Mouse (Mus musculus) limb, embryonic 12.5 days (tissue): ENCODE results near the gene Slc17a7. TPM values are rescaled to one million over a fixed set of nuclear protein-coding genes. Genes with fewer than 3 reads are reported as not detected.
"Not testable (repeated sequence)": the region's sequence is repeated elsewhere in the genome, so short reads cannot be mapped to it uniquely, and the experiment has no call there.

ENCODE experiments used
- ATAC-seq: fragments of 200-750 bp; cut with Nextera tagmentation; 2 replicates; pipeline ENCODE4 v1.8.0; 2017; ENCODE audit warnings: low read depth, moderate TSS enrichment; ENCODE audit not compliant: insufficient number of reproducible peaks, insufficient read depth, low FRiP score, low TSS enrichment
- H3K27ac ChIP-seq: fragments of 300-500 bp; sonication (generic); 2 replicates; pipeline ENCODE4 v1.5.1; 2016; ENCODE audit warnings: mild to moderate bottlenecking, moderate library complexity
- H3K27me3 ChIP-seq: fragments of 300-500 bp; sonication (generic); 2 replicates; pipeline ENCODE4 v1.6.1; 2016; ENCODE audit warnings: mild to moderate bottlenecking, moderate library complexity
- H3K36me3 ChIP-seq: fragments of 300-500 bp; sonication (generic); 2 replicates; pipeline ENCODE4 v1.6.1; 2016; ENCODE audit warnings: mild to moderate bottlenecking, moderate library complexity
- H3K4me1 ChIP-seq: fragments of 300-500 bp; sonication (generic); replicated peaks from 2 replicates; pipeline ENCODE4 v1.6.1; 2016
- H3K4me2 ChIP-seq: fragments of 300-500 bp; sonication (generic); 2 replicates; pipeline ENCODE4 v1.6.1; 2016; ENCODE audit warnings: mild to moderate bottlenecking, moderate library complexity
- H3K4me3 ChIP-seq: fragments of 300-500 bp; sonication (generic); replicated peaks from 2 replicates; pipeline ENCODE4 v1.5.1; 2016; ENCODE audit warnings: mild to moderate bottlenecking
- H3K9ac ChIP-seq: fragments of 300-500 bp; sonication (generic); replicated peaks from 2 replicates; pipeline ENCODE4 v1.6.1; 2016; ENCODE audit warnings: mild to moderate bottlenecking, moderate library complexity
- H3K9me3 ChIP-seq: fragments of 300-500 bp; sonication (generic); 2 replicates; pipeline ENCODE4 v1.6.1; 2016; ENCODE audit warnings: mild to moderate bottlenecking, moderate library complexity
- WGBS: fragments of 180-500 bp; shearing (Covaris S2); methylation state at CpG from one replicate; pipeline ENCODE4 v1.1.7; 2016; 5-methylcytosine and 5-hydroxymethylcytosine counted together
- polyA plus RNA-seq: library from polyadenylated mRNA; unstranded; fragments of >200 nt; fragmentation: Nextera tagmentation; extraction: Ambion mirVana; gene quantifications from 2 replicates; pipeline ENCODE4 v1.2.1, GENCODE M21; 2016

Slc17a7 gene
- polyA plus RNA-seq, 1 experiment from 2014 or later, result 0.25 TPM

GRCm38 (mm10) chr7:45167761-45168445 is 4.2 kb downstream of the Slc17a7 start:
- H3K27ac ChIP-seq, result no peak overlapping the region
- no peaks in the 10 kb centered on the region for H3K36me3 ChIP-seq
- no peak overlapping the region for H3K4me2 ChIP-seq
- peaks cover 100% of the 10 kb centered on the region for H3K27me3 ChIP-seq
- ATAC-seq, result no peak
- H3K9me3 ChIP-seq, result peaks cover 34% of the 10 kb centered on the region
- no peak overlapping the region for H3K4me3 ChIP-seq
- WGBS, result 4% methylated on average over 19 of the region's 19 CpGs
- H3K4me1 ChIP-seq, result peaks cover 5% of the 10 kb centered on the region; the same call in 1 of the 2 replicates
- no peak overlapping the region for H3K9ac ChIP-seq

DNA sequence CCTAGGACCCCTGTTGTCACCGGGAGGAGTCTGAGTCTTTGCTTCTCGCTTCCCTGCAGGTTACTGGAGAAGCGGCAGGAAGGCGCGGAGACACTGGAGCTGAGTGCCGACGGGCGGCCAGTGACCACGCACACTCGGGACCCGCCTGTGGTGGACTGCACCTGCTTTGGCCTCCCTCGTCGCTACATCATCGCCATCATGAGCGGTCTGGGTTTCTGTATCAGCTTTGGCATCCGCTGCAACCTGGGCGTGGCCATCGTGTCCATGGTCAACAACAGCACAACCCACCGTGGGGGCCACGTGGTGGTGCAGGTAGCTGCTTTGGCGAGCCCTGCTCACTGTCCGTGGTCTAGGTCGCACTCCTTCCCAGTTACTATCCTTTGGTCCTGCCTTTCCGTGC is 4.9 kb downstream of the Slc17a7 start:
- peaks cover 98% of the 10 kb centered on the region for H3K27me3 ChIP-seq
- no peak overlapping the region for H3K27ac ChIP-seq
- no peak overlapping the region for H3K4me2 ChIP-seq
- H3K9ac ChIP-seq, result no peak overlapping the region
- no peaks in the 10 kb centered on the region for H3K36me3 ChIP-seq
- 0 out of 2 replicates have a peak overlapping the region, but pooled peaks have one; percentile 9 for H3K4me3 ChIP-seq
- WGBS, result 7% methylated on average over 24 of the region's 24 CpGs
- no peak for ATAC-seq
- peaks cover 36% of the 10 kb centered on the region for H3K9me3 ChIP-seq
- peaks cover 5% of the 10 kb centered on the region; the same call in 1 of the 2 replicates for H3K4me1 ChIP-seq

DNA sequence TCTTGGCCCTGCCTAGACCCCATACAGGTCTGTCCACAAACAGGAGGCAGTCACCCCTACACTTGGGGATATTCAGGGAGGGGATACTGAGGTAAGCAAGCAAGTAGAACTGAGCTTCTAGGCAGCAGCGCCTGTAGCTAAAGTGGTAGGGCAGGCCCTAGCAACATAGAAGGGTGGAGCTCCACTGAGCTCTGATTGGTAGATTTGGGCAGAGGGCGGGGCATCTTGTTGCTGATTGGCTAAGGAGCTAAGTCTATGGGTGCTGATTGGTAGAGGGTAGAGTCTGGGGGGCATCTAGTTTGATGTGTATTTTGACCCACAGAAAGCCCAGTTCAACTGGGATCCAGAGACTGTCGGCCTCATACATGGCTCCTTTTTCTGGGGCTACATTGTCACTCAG is 5.7 kb downstream of the Slc17a7 start:
- Histone ChIP-seq H3K4me1 (peaks cover under 1% of the 10 kb centered on the region; the same call in 1 of the 2 replicates), H3K36me3 (no peaks in the 10 kb centered on the region), H3K27me3 (peaks cover 97% of the 10 kb centered on the region), H3K4me3 (no peak overlapping the region), H3K9me3 (peaks cover 36% of the 10 kb centered on the region), H3K4me2 (no peak overlapping the region), H3K27ac (no peak overlapping the region), H3K9ac (no peak overlapping the region)
- 93% methylated on average over 3 of the region's 3 CpGs for WGBS
- no peak for ATAC-seq

GRCm38 (mm10) chr7:45172974-45173373 is 9.2 kb downstream of the Slc17a7 start:
- ATAC-seq, result no peak
- 55% methylated on average over 7 of the region's 7 CpGs for WGBS
- H3K36me3 ChIP-seq, result no peaks in the 10 kb centered on the region

DNA sequence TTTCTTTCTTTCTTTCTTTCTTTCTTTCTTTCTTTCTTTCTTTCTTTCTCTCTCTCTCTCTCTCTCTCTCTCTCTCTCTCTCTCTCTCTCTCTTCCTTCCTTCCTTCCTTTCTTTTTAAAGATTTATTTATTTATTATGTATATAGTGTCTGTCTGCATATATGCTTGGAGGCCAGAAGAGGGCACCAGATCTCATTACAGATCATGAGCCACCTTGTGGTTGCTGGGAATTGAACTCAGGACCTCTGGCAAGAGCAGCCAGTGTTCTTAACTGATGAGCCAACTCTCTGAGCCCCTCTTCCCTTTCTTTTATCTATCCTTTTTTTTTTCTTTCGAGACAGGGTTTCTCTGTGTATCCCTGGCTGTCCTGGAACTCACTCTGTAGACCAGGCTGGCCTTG is 10.0 kb downstream of the Slc17a7 start:
- Histone ChIP-seq H3K4me1 (peaks cover 16% of the 10 kb centered on the region), H3K9me3 (peaks cover 31% of the 10 kb centered on the region), H3K27me3 (peaks cover 97% of the 10 kb centered on the region)
- H3K27ac ChIP-seq, H3K9ac ChIP-seq, H3K36me3 ChIP-seq, H3K4me2 ChIP-seq, ATAC-seq, H3K4me3 ChIP-seq: not testable (repeated sequence)
- 64% methylated on average over 1 of the region's 1 CpGs for WGBS

More at GRCm38 (mm10) chr7:45172974-45173373, 9.2 kb downstream of the Slc17a7 start:
- H3K9ac ChIP-seq, result no peak overlapping the region
- peaks cover 33% of the 10 kb centered on the region for H3K9me3 ChIP-seq
- H3K27ac ChIP-seq, result no peak overlapping the region
- H3K27me3 ChIP-seq, result peaks cover 97% of the 10 kb centered on the region
- no peak overlapping the region for H3K4me2 ChIP-seq
- no peak overlapping the region for H3K4me3 ChIP-seq
- H3K4me1 ChIP-seq, result peaks cover 16% of the 10 kb centered on the region

DNA sequence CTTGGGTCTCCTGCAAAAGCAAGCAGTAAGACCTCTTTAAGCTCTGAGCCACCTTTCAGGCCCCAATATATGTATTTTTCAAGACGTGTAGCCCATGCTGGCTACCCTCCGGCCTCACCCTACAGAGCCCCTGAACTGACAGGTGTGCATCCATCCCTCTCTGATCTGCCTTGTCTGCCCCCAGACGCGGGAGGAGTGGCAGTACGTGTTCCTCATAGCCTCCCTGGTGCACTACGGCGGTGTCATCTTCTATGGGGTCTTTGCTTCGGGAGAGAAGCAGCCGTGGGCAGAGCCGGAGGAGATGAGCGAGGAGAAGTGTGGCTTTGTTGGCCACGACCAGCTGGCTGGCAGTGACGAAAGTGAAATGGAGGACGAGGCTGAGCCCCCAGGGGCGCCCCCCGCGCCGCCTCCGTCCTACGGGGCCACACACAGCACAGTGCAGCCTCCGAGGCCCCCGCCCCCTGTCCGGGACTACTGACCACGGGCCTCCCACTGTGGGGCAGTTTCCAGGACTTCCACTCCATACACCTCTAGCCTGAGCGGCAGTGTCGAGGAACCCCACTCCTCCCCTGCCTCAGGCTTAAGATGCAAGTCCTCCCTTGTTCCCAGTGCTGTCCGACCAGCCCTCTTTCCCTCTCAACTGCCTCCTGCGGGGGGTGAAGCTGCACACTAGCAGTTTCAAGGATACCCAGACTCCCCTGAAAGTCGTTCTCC is 11.0 kb downstream of the Slc17a7 start:
- peak overlapping the region; percentile 30 for H3K4me2 ChIP-seq
- H3K4me1 ChIP-seq, result peaks cover 16% of the 10 kb centered on the region
- WGBS, result 4% methylated on average over 28 of the region's 29 CpGs
- peaks cover 97% of the 10 kb centered on the region for H3K27me3 ChIP-seq
- ATAC-seq, result no peak
- no peak overlapping the region for H3K27ac ChIP-seq
- peaks cover 21% of the 10 kb centered on the region for H3K9me3 ChIP-seq
- H3K9ac ChIP-seq, result no peak overlapping the region
- no peaks in the 10 kb centered on the region for H3K36me3 ChIP-seq
- H3K4me3 ChIP-seq, result peak overlapping the region; percentile 17

GRCm38 (mm10) chr7:45175398-45175797 is 11.6 kb downstream of the Slc17a7 start:
- Histone ChIP-seq H3K4me3 (peak overlapping the region; percentile 29; the same call in 1 of the 2 replicates), H3K4me1 (peaks cover 16% of the 10 kb centered on the region), H3K27me3 (peaks cover 97% of the 10 kb centered on the region), H3K4me2 (no peak overlapping the region), H3K27ac (no peak overlapping the region), H3K9ac (0 out of 2 replicates have a peak overlapping the region, but pooled peaks have one; percentile 37), H3K9me3 (peaks cover 14% of the 10 kb centered on the region), H3K36me3 (no peaks in the 10 kb centered on the region)
- ATAC-seq, result no peak
- WGBS, result 4% methylated on average over 13 of the region's 13 CpGs

- H3K4me2 ChIP-seq, result peak overlapping the region; percentile 47
- H3K4me3 ChIP-seq, result peak overlapping the region; percentile 29
- H3K27ac ChIP-seq, result no peak overlapping the region
- no peak for ATAC-seq
- peak overlapping the region; percentile 37; the same call in 1 of the 2 replicates for H3K9ac ChIP-seq
- no peaks in the 10 kb centered on the region for H3K36me3 ChIP-seq
- peaks cover 9% of the 10 kb centered on the region for H3K9me3 ChIP-seq
- 1% methylated on average over 23 of the region's 23 CpGs for WGBS
- peaks cover 16% of the 10 kb centered on the region for H3K4me1 ChIP-seq
- peaks cover 97% of the 10 kb centered on the region for H3K27me3 ChIP-seq
These were observed 12.2 kb downstream of the Slc17a7 start for GRCm38 (mm10) chr7:45175929-45176328.

- Histone ChIP-seq H3K9ac (peak overlapping the region; percentile 37; the same call in 1 of the 2 replicates), H3K4me3 (peak overlapping the region; percentile 29), H3K4me2 (peak overlapping the region; percentile 47), H3K27ac (no peak overlapping the region), H3K4me1 (peaks cover 19% of the 10 kb centered on the region), H3K27me3 (peaks cover 97% of the 10 kb centered on the region), H3K9me3 (peaks cover 6% of the 10 kb centered on the region), H3K36me3 (no peaks in the 10 kb centered on the region)
- no peak for ATAC-seq
- 3% methylated on average over 30 of the region's 31 CpGs for WGBS
These were observed 12.6 kb downstream of the Slc17a7 start for GRCm38 (mm10) chr7:45176356-45176755.

DNA sequence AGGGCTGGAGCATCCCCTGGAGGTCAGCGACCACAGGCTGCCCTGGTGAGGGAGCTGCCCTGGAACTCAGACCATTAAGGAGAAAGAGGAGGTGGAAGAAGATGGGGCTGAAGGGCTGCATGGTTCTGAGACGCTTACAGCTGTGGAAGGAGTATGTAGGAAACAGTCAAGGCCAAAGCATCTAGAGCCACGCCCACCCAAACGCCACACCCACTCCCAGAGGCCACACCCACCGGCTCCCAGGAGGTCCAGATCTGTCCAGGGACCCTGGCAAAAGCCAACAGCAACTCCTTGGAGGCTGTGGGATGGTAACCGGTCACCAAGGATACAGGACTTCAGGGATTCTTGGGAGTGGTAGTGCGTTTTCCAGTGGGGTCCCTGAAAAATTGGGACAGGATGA is 14.8 kb downstream of the Slc17a7 start:
- Histone ChIP-seq H3K27me3 (peaks cover 98% of the 10 kb centered on the region), H3K27ac (no peak overlapping the region), H3K36me3 (no peaks in the 10 kb centered on the region), H3K4me1 (peaks cover 28% of the 10 kb centered on the region), H3K4me2 (no peak overlapping the region), H3K9ac (no peak overlapping the region), H3K9me3 (no peaks in the 10 kb centered on the region; the same call in 1 of the 2 replicates), H3K4me3 (no peak overlapping the region)
- WGBS, result 22% methylated on average over 7 of the region's 7 CpGs
- ATAC-seq, result no peak

DNA sequence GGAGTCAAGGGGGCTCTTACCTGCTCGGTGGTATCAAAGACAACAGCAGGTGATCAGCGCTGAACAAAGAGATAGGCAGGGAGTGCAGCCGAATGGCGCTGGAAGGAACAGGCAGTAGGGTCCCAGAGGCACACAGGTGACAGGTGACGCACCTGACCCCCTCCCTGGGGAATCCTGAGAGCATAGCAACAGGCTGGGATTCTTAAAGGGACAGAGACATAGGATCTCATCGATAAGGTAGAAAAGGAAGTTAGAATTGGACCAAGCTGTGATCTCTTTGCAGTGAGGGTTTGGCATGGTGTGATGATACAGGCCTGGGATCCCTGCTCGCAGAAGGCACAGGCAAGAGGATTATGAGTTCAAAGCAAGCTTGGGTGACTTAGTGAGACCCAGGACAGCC is 15.7 kb downstream of the Slc17a7 start, which contains the start of gene Gfy:
Gene Gfy (minus strand): TSS at position 101 of the 400 bp plus-strand sequence.
- no peaks in the 10 kb centered on the region; the same call in 1 of the 2 replicates for H3K9me3 ChIP-seq
- no peak within 1 kb of the TSS for H3K4me2 ChIP-seq
- no peak within 1 kb of the TSS for H3K4me3 ChIP-seq
- no peak within 1 kb of the TSS for H3K27ac ChIP-seq
- H3K4me1 ChIP-seq, result peaks cover 27% of the 10 kb centered on the region
- H3K9ac ChIP-seq, result no peak within 1 kb of the TSS
- ATAC-seq, result no peak
- 27% methylated on average over 7 of the region's 7 CpGs for WGBS
- no peaks in the 10 kb centered on the region for H3K36me3 ChIP-seq
- peaks cover 100% of the 10 kb centered on the region for H3K27me3 ChIP-seq
